Mouse (Mus musculus) heart, adult 2 months (tissue): ENCODE measurements around the gene Lrrn3. TPM values are rescaled to one million over a fixed set of nuclear protein-coding genes. Genes with fewer than 3 reads are reported as not detected.

Source experiments
- DNase-seq, 2 experiments: peaks; one replicate each; pipeline ENCODE4 v3.0.0; 2021
- H3K27ac ChIP-seq: fragments of 200-600 bp; 2 replicates; pipeline ENCODE4 v1.8.1; 2022
- H3K27me3 ChIP-seq: fragments of 200-500 bp; 2 replicates; pipeline ENCODE4 v1.6.1; 2012; ENCODE audit warnings: mild to moderate bottlenecking, low read length, inconsistent platforms, mixed read lengths; ENCODE audit not compliant: control insufficient read depth, insufficient read depth
- H3K36me3 ChIP-seq: fragments of 200-500 bp; 2 replicates; pipeline ENCODE4 v1.6.1; 2012; ENCODE audit warnings: low read length, inconsistent platforms; ENCODE audit not compliant: control insufficient read depth, insufficient read depth
- H3K4me1 ChIP-seq: fragments of 200-500 bp; 2 replicates; pipeline ENCODE4 v1.6.1; 2011; ENCODE audit warnings: low read length; ENCODE audit not compliant: control insufficient read depth, insufficient read depth
- H3K4me3 ChIP-seq: fragments of 200-600 bp; 2 replicates; pipeline ENCODE4 v1.8.1; 2022
- H3K79me2 ChIP-seq: fragments of 200-500 bp; replicated peaks from 2 replicates; pipeline ENCODE4 v1.6.1; 2012; ENCODE audit warnings: mild to moderate bottlenecking, inconsistent platforms, low read length, moderate library complexity, mixed read lengths; ENCODE audit not compliant: control insufficient read depth, insufficient read depth
- H3K9ac ChIP-seq: fragments of 200-500 bp; 2 replicates; pipeline ENCODE4 v1.6.1; 2012; ENCODE audit warnings: low read depth, mild to moderate bottlenecking, control low read depth, inconsistent platforms, low read length, mixed read lengths
- CTCF ChIP-seq: fragments of 200-600 bp; IDR thresholded peaks from 2 replicates; pipeline ENCODE4 v1.8.1; 2022; ENCODE audit warnings: antibody characterized with exemption, mild to moderate bottlenecking, moderate library complexity
- EP300 ChIP-seq: fragments of 200-500 bp; IDR thresholded peaks from 2 replicates; pipeline ENCODE4 v1.6.1; 2011; ENCODE audit warnings: low read depth, low read length, control low read depth; ENCODE audit not compliant: insufficient read depth
- POLR2A ChIP-seq: fragments of 200-500 bp; IDR thresholded peaks from 2 replicates; pipeline ENCODE4 v1.6.1; 2011; ENCODE audit warnings: mild to moderate bottlenecking, low read depth, low read length, control low read depth; ENCODE audit not compliant: insufficient read depth
- WGBS: fragments of 180-500 bp; shearing (Covaris S2); methylation state at CpG from one replicate; pipeline ENCODE4 v1.1.7; 2018; 5-methylcytosine and 5-hydroxymethylcytosine counted together
- intact Hi-C: fragments of 180-260 bp; cut with DNase I; formaldehyde crosslinking; loops from one replicate; pipeline ENCODE4 v1.15.1; 2025
- long read RNA-seq: library from polyadenylated mRNA; stranded (forward); transcript quantifications from one replicate; pipeline ENCODE4 v2.0.0, GENCODE M21; 2021
- polyA plus RNA-seq: library from polyadenylated mRNA; depleted of rRNA; stranded (reverse); fragments of >200 nt; gene quantifications from 2 replicates; pipeline ENCODE4 v1.2.3, GENCODE M21; 2012; rRNA removed
- total RNA-seq, 2 experiments: library from RNA; stranded (reverse); gene quantifications; 2 replicates each; pipeline ENCODE4 v1.2.3; 2021

The Lrrn3 gene
- total RNA-seq (under 1 TPM; 0.10 to 0.57 TPM), polyA plus RNA-seq (0.16 and 0.26 TPM in 2 replicates)
- long read RNA-seq, result 0 reads

- Histone ChIP-seq H3K36me3 (no peaks in the 10 kb centered on the region), H3K79me2 (no peaks in the 10 kb centered on the region), H3K27ac (no peak within 1 kb of the TSS), H3K4me3 (peak within 1 kb of the TSS; percentile 40), H3K4me1 (peaks cover 1% of the 10 kb centered on the region; the same call in 1 of the 2 replicates), H3K9ac (no peak within 1 kb of the TSS), H3K27me3 (no peaks in the 10 kb centered on the region)
- no peak for DNase-seq
- no peak for TF ChIP-seq CTCF
- no peak for TF ChIP-seq EP300
- TF ChIP-seq POLR2A, result no peak
- intact Hi-C loops, result loop anchor here (2.0 kb wide), 1 partner anchor 376 kb away; no protein-coding TSS in a partner anchor
- 100% methylated on average over 1 of the region's 1 CpGs for WGBS
Measured at GRCm38 (mm10) chr12:41486331-41486730, at the start of gene Lrrn3. TSS of gene Lrrn3 (minus strand) at chr12:41486431.

GRCm38 (mm10) chr12:41528410-41528809, 42.2 kb upstream of the Lrrn3 start:
- Histone ChIP-seq H3K9ac (no peak overlapping the region), H3K27ac (no peak overlapping the region), H3K79me2 (no peaks in the 10 kb centered on the region), H3K4me1 (no peaks in the 10 kb centered on the region), H3K36me3 (no peaks in the 10 kb centered on the region), H3K4me3 (no peak overlapping the region), H3K27me3 (no peaks in the 10 kb centered on the region)
- intact Hi-C loops, result no loop called here
- 81% methylated on average over 4 of the region's 4 CpGs for WGBS
- DNase-seq, result no peak
- TF ChIP-seq CTCF (no peak), POLR2A (no peak), EP300 (no peak)

GRCm38 (mm10) chr12:41526688-41527087, 40.5 kb upstream of the Lrrn3 start:
- DNase-seq, result no peak
- WGBS, result 69% methylated on average over 2 of the region's 2 CpGs
- intact Hi-C loops, result no loop called here
- no peaks in the 10 kb centered on the region for H3K4me1 ChIP-seq
- H3K79me2 ChIP-seq, result no peaks in the 10 kb centered on the region
- no peak overlapping the region for H3K9ac ChIP-seq
- H3K36me3 ChIP-seq, result no peaks in the 10 kb centered on the region
- no peak overlapping the region for H3K4me3 ChIP-seq
- TF ChIP-seq CTCF, result no peak
- no peak for TF ChIP-seq EP300
- TF ChIP-seq POLR2A, result no peak
- no peak overlapping the region for H3K27ac ChIP-seq
- H3K27me3 ChIP-seq, result no peaks in the 10 kb centered on the region

- TF ChIP-seq EP300, result no peak
- TF ChIP-seq CTCF, result no peak
- TF ChIP-seq POLR2A, result no peak
- DNase-seq, result no peak
- Histone ChIP-seq H3K79me2 (no peaks in the 10 kb centered on the region), H3K27me3 (no peaks in the 10 kb centered on the region), H3K27ac (no peak overlapping the region), H3K36me3 (no peaks in the 10 kb centered on the region), H3K4me3 (no peak overlapping the region), H3K4me1 (no peaks in the 10 kb centered on the region), H3K9ac (no peak overlapping the region)
- WGBS, result 80% methylated on average over 2 of the region's 2 CpGs
- intact Hi-C loops, result no loop called here
Measured at GRCm38 (mm10) chr12:41521671-41522070, 35.4 kb upstream of the Lrrn3 start.

DNA sequence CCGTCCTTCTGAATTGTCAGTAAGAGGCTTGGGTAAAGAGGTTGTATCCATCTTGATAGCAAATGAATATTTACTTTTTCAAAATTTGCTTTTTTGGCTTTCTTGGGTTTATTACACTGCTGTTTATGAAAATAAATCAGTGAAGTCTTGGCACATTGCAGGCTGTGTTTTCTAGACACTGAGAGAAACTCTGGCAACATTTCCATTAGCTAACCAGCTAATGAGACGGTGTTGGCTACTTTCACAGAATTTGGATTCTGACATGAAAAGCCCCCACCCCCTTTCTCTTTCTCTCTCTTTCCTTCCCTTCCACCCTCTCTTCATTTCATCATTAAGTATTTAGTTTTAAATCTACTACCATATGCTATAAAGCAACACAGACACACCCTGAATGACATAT, 34.1 kb upstream of the Lrrn3 start:
- Histone ChIP-seq H3K36me3 (no peaks in the 10 kb centered on the region), H3K4me3 (no peak overlapping the region), H3K79me2 (no peaks in the 10 kb centered on the region), H3K4me1 (no peaks in the 10 kb centered on the region), H3K27ac (no peak overlapping the region), H3K27me3 (no peaks in the 10 kb centered on the region), H3K9ac (no peak overlapping the region)
- no peak for DNase-seq
- TF ChIP-seq CTCF (no peak), POLR2A (no peak), EP300 (no peak)
- intact Hi-C loops, result no loop called here
- WGBS, result 59% methylated on average over 2 of the region's 2 CpGs

- 51% methylated on average over 5 of the region's 5 CpGs for WGBS
- H3K27ac ChIP-seq, result no peak overlapping the region
- H3K9ac ChIP-seq, result no peak overlapping the region
- no peaks in the 10 kb centered on the region for H3K36me3 ChIP-seq
- no peaks in the 10 kb centered on the region for H3K79me2 ChIP-seq
- no peaks in the 10 kb centered on the region for H3K4me1 ChIP-seq
- intact Hi-C loops, result no loop called here
- TF ChIP-seq EP300 (no peak), POLR2A (no peak), CTCF (no peak)
- no peak overlapping the region for H3K4me3 ChIP-seq
- no peak for DNase-seq
- no peaks in the 10 kb centered on the region for H3K27me3 ChIP-seq
Measured at GRCm38 (mm10) chr12:41518897-41519296, 32.7 kb upstream of the Lrrn3 start.
